Mouse (Mus musculus): ENCODE data around the gene Magi2. TPM values are rescaled to one million over a fixed set of nuclear protein-coding genes. Genes with fewer than 3 reads are reported as not detected.

Gene Magi2
- polyA plus RNA-seq, 1 experiment from 2014 or later, result 18.6 TPM

- WGBS, result 57% methylated on average over 2 of the region's 2 CpGs
These were observed 1348.0 kb downstream of the Magi2 start for GRCm38 (mm10) chr5:20574816-20575215.

GRCm38 (mm10) chr5:20575798-20576197 lies 1349.0 kb downstream of the Magi2 start:
- H3K9me3 ChIP-seq (replicated peaks), result no peaks in the 10 kb centered on the region
- 28% methylated on average over 3 of the region's 3 CpGs for WGBS
- no peak for ATAC-seq
- H3K27me3 ChIP-seq, result no peaks in the 10 kb centered on the region
- H3K27ac ChIP-seq, result no peak overlapping the region
- no peaks in the 10 kb centered on the region for H3K36me3 ChIP-seq (ENCODE audit: poor library complexity, severe bottlenecking)
- no peak overlapping the region for H3K4me3 ChIP-seq
- H3K9ac ChIP-seq, result no peak overlapping the region
- no peaks in the 10 kb centered on the region; the same call in 1 of the 2 replicates for H3K4me1 ChIP-seq
- no peak overlapping the region for H3K4me2 ChIP-seq

More at GRCm38 (mm10) chr5:20574816-20575215, 1348.0 kb downstream of the Magi2 start:
- H3K9me3 ChIP-seq (replicated peaks), result no peaks in the 10 kb centered on the region
- H3K4me2 ChIP-seq, result no peak overlapping the region
- H3K36me3 ChIP-seq (ENCODE audit: poor library complexity, severe bottlenecking), result 0 out of 2 replicates have a peak, but pooled peaks cover 3% of the 10 kb centered on the region
- no peak overlapping the region for H3K27ac ChIP-seq
- H3K4me3 ChIP-seq, result no peak overlapping the region
- H3K27me3 ChIP-seq, result no peaks in the 10 kb centered on the region
- H3K4me1 ChIP-seq, result no peaks in the 10 kb centered on the region; the same call in 1 of the 2 replicates
- no peak for ATAC-seq
- no peak overlapping the region for H3K9ac ChIP-seq

DNA sequence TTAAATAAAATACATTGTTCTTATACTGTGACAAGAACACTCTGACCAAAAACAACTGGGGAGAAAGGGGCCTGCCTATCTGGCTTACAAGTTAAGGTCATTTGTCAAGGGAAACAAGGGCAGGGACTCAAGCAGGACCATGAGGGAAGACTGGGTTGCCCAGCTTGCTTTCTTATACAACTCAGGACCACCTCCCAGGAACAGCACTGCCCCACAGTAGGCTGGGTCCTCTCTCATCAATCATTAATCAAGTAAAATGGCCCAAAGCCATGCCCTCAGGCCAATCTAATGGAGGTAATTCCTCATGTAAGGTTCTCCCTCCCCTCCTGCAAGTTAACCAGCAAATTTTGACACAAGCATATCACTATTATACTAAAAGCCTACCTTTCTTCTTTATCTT lies 1349.4 kb downstream of the Magi2 start:
- ATAC-seq, result no peak
- Histone ChIP-seq H3K27ac (no peak overlapping the region), H3K4me2 (no peak overlapping the region), H3K36me3 (ENCODE audit: poor library complexity, severe bottlenecking) (no peaks in the 10 kb centered on the region), H3K9ac (no peak overlapping the region), H3K4me3 (no peak overlapping the region), H3K27me3 (no peaks in the 10 kb centered on the region), H3K9me3 (replicated peaks) (no peaks in the 10 kb centered on the region), H3K4me1 (no peaks in the 10 kb centered on the region)

DNA sequence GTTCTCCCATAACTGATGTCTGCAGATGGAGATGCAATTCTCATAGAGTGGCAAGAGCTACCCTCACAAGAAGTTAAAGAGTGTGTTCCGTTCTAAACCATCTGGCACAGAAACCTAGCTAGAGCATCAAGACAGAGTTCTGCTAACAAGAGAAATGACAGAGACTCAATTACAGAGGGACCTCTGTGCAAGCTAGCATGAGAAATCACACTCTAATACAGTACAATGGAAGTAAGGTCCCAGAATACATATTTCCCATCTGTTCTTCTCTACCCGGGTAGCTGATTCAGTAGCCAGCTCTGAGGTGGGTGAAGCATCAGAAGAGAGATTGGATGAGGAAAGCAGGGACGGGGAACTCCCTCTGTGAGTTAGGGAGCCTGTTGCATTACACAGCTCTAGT lies 1351.8 kb downstream of the Magi2 start:
- Histone ChIP-seq H3K4me2 (no peak overlapping the region), H3K36me3 (ENCODE audit: poor library complexity, severe bottlenecking) (no peaks in the 10 kb centered on the region), H3K27me3 (no peaks in the 10 kb centered on the region), H3K27ac (no peak overlapping the region), H3K9me3 (replicated peaks) (no peaks in the 10 kb centered on the region), H3K4me3 (no peak overlapping the region), H3K4me1 (no peaks in the 10 kb centered on the region), H3K9ac (no peak overlapping the region)
- WGBS, result 88% methylated on average over 3 of the region's 3 CpGs
- no peak for ATAC-seq

- Histone ChIP-seq H3K27me3 (no peaks in the 10 kb centered on the region), H3K9me3 (replicated peaks) (no peaks in the 10 kb centered on the region), H3K27ac (no peak overlapping the region), H3K36me3 (ENCODE audit: poor library complexity, severe bottlenecking) (no peaks in the 10 kb centered on the region), H3K4me3 (no peak overlapping the region), H3K4me2 (no peak overlapping the region), H3K9ac (no peak overlapping the region), H3K4me1 (no peaks in the 10 kb centered on the region)
- 98% methylated on average over 4 of the region's 4 CpGs for WGBS
- no peak for ATAC-seq
These were observed 1353.8 kb downstream of the Magi2 start for GRCm38 (mm10) chr5:20580619-20581018.

GRCm38 (mm10) chr5:20582995-20583435 lies 1356.2 kb downstream of the Magi2 start:
- peak; percentile 75 for ATAC-seq
- Histone ChIP-seq H3K4me3 (no peak overlapping the region), H3K9me3 (replicated peaks) (no peaks in the 10 kb centered on the region), H3K9ac (no peak overlapping the region), H3K4me2 (no peak overlapping the region), H3K4me1 (no peaks in the 10 kb centered on the region), H3K27me3 (no peaks in the 10 kb centered on the region), H3K27ac (peak overlapping the region; percentile 48), H3K36me3 (ENCODE audit: poor library complexity, severe bottlenecking) (no peaks in the 10 kb centered on the region)
- WGBS, result 62% methylated on average over 10 of the region's 10 CpGs

DNA sequence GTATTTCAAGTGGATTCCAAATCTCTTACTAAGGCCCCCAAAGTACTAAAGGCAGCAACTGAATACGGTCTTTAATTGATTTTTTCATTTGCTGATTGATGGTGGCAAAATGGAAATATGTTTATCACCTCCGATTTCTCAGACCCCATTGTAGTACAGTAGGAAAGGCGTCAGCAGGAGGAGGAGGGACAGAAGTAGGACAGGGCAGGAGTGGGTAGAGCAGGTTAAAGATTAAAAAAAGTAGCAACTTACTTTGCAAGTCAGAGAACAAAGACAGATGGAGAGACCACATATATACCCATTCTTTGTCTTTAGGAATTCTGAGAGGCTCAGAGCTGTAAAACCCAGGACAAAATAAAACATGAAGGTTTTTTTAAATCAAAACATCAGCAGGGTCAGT lies 1356.8 kb downstream of the Magi2 start:
- no peak for ATAC-seq
- no peaks in the 10 kb centered on the region for H3K36me3 ChIP-seq (ENCODE audit: poor library complexity, severe bottlenecking)
- H3K4me2 ChIP-seq, result no peak overlapping the region
- H3K9me3 ChIP-seq (replicated peaks), result no peaks in the 10 kb centered on the region
- peak overlapping the region; percentile 48; the same call in 1 of the 2 replicates for H3K27ac ChIP-seq
- 75% methylated on average over 3 of the region's 3 CpGs for WGBS
- H3K27me3 ChIP-seq, result no peaks in the 10 kb centered on the region
- H3K4me1 ChIP-seq, result no peaks in the 10 kb centered on the region
- no peak overlapping the region for H3K4me3 ChIP-seq
- no peak overlapping the region for H3K9ac ChIP-seq

- ATAC-seq, result no peak
These were observed 1357.9 kb downstream of the Magi2 start for GRCm38 (mm10) chr5:20584769-20585168.

DNA sequence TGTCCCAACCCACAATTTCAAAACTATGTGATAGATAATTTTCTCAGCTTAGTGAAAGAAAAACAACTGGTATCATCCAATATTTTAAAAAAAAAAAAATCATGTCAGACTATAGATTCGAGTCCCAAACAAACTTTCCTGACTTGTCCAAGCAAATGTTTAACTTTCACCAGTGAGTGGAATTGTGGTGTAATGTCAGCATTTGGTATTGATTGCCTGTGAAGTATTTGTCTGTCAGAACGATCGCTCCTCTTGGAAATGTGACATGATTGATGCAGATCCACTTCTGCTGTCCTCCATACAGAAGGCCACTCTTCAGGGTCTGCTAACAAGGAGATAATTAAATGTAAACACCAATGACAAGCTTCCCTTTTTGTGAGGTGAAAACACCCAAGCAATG lies 1362.9 kb downstream of the Magi2 start:
- H3K9me3 ChIP-seq (replicated peaks), result no peaks in the 10 kb centered on the region
- H3K9ac ChIP-seq, result no peak overlapping the region
- 90% methylated on average over 3 of the region's 3 CpGs for WGBS
- no peak overlapping the region for H3K27ac ChIP-seq
- ATAC-seq, result no peak
- no peak overlapping the region for H3K4me3 ChIP-seq
- no peak overlapping the region for H3K4me2 ChIP-seq
- H3K4me1 ChIP-seq, result no peaks in the 10 kb centered on the region
- H3K36me3 ChIP-seq (ENCODE audit: poor library complexity, severe bottlenecking), result no peaks in the 10 kb centered on the region
- no peaks in the 10 kb centered on the region for H3K27me3 ChIP-seq

More at GRCm38 (mm10) chr5:20584769-20585168, 1357.9 kb downstream of the Magi2 start:
- Histone ChIP-seq H3K4me1 (no peaks in the 10 kb centered on the region), H3K36me3 (ENCODE audit: poor library complexity, severe bottlenecking) (no peaks in the 10 kb centered on the region), H3K27me3 (no peaks in the 10 kb centered on the region), H3K4me3 (no peak overlapping the region), H3K4me2 (no peak overlapping the region), H3K9me3 (replicated peaks) (no peaks in the 10 kb centered on the region), H3K9ac (no peak overlapping the region), H3K27ac (no peak overlapping the region)
- WGBS, result 85% methylated on average over 3 of the region's 3 CpGs

DNA sequence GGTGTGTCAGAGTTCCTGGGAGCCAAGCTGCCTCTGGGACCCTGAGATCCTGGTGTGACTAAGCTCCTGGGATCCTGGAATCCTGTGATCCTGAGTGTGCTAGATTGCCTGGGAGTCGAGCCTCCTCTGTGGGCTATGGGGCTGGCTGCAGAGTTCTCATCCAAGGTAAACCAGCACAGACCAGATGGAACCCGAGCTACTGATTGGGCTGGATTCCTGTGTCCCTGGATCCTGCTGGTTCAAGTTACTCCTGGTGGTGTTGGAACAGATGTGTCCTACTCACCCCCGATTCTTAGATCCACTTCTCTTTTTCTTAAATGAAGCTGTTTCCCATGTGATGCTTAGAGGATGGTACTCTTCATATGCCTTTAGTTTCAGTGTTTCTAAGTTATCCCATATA lies 1371.4 kb downstream of the Magi2 start:
- no peaks in the 10 kb centered on the region for H3K27me3 ChIP-seq
- no peak for ATAC-seq
- H3K4me3 ChIP-seq, result no peak overlapping the region
- H3K27ac ChIP-seq, result no peak overlapping the region
- no peak overlapping the region for H3K9ac ChIP-seq
- no peak overlapping the region for H3K4me2 ChIP-seq
- H3K9me3 ChIP-seq (replicated peaks), result no peaks in the 10 kb centered on the region
- WGBS, result 80% methylated on average over 3 of the region's 3 CpGs
- H3K4me1 ChIP-seq, result no peaks in the 10 kb centered on the region
- 0 out of 2 replicates have a peak, but pooled peaks cover 5% of the 10 kb centered on the region for H3K36me3 ChIP-seq (ENCODE audit: poor library complexity, severe bottlenecking)

GRCm38 (mm10) chr5:20603756-20604469 lies 1377.1 kb downstream of the Magi2 start:
- no peak overlapping the region for H3K4me2 ChIP-seq
- peaks cover 5% of the 10 kb centered on the region; the same call in 1 of the 2 replicates for H3K4me1 ChIP-seq
- H3K9me3 ChIP-seq (replicated peaks), result no peaks in the 10 kb centered on the region
- ATAC-seq, result no peak
- H3K4me3 ChIP-seq, result no peak overlapping the region
- H3K36me3 ChIP-seq (ENCODE audit: poor library complexity, severe bottlenecking), result 0 out of 2 replicates have a peak, but pooled peaks cover 5% of the 10 kb centered on the region
- H3K27me3 ChIP-seq, result no peaks in the 10 kb centered on the region
- H3K27ac ChIP-seq, result no peak overlapping the region
- WGBS, result 40% methylated on average over 7 of the region's 7 CpGs
- H3K9ac ChIP-seq, result no peak overlapping the region

DNA sequence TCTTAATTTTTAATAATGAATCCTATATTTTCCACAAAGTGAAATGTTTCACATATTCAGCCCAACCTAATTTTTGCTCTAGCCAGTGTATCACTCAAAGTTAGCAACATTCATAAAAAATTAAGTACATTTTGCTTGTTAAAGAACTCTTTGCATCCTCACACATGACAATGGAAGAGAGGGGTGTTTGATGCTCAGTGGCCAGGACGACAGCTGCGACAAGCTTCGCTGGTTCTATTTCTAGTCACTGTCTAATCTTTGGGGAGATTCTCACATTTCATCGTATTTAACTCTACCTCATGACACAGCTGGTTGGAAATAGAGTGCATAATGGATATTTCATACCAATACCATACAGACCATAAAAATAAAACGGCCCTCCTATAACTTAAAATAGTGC lies 1379.7 kb downstream of the Magi2 start:
- WGBS, result 86% methylated on average over 5 of the region's 5 CpGs

GRCm38 (mm10) chr5:20607503-20607902 lies 1380.7 kb downstream of the Magi2 start:
- Histone ChIP-seq H3K9me3 (replicated peaks) (no peaks in the 10 kb centered on the region), H3K27me3 (no peaks in the 10 kb centered on the region), H3K4me1 (peaks cover 5% of the 10 kb centered on the region; the same call in 1 of the 2 replicates), H3K27ac (no peak overlapping the region), H3K4me2 (no peak overlapping the region), H3K36me3 (ENCODE audit: poor library complexity, severe bottlenecking) (peaks cover 30% of the 10 kb centered on the region), H3K9ac (no peak overlapping the region), H3K4me3 (no peak overlapping the region)
- ATAC-seq, result no peak
- 65% methylated on average over 1 of the region's 1 CpGs for WGBS

More for the DNA sequence above, 1379.7 kb downstream of the Magi2 start:
- Histone ChIP-seq H3K4me3 (no peak overlapping the region), H3K27me3 (no peaks in the 10 kb centered on the region), H3K36me3 (ENCODE audit: poor library complexity, severe bottlenecking) (peaks cover 23% of the 10 kb centered on the region), H3K9ac (no peak overlapping the region), H3K4me2 (no peak overlapping the region), H3K4me1 (peaks cover 5% of the 10 kb centered on the region; the same call in 1 of the 2 replicates), H3K9me3 (replicated peaks) (no peaks in the 10 kb centered on the region), H3K27ac (no peak overlapping the region)
- ATAC-seq, result no peak
